Mouse (Mus musculus): ENCODE results near the gene Pgrmc1. TPM values are rescaled to one million over a fixed set of nuclear protein-coding genes. Genes with fewer than 3 reads are reported as not detected.

The Pgrmc1 gene
- polyA plus RNA-seq, 1 experiment from 2014 or later: 562 TPM

- Histone ChIP-seq H3K4me3 (replicated peaks; ENCODE audit: low read length) (peak within 1 kb of the TSS; percentile 66), H3K9ac (replicated peaks; ENCODE audit: low read depth, low read length) (peak within 1 kb of the TSS; percentile 67), H3K9me3 (ENCODE audit: control insufficient read depth, low read length) (no peaks in the 10 kb centered on the region), H3K27ac (ENCODE audit: low read length) (peak within 1 kb of the TSS; percentile 60), H3K4me1 (replicated peaks; ENCODE audit: control insufficient read depth, insufficient read depth, low read length) (peaks cover 3% of the 10 kb centered on the region; the same call in 1 of the 2 replicates), H3K4me2 (ENCODE audit: low read length) (peak within 1 kb of the TSS; percentile 49), H3K36me3 (ENCODE audit: control insufficient read depth, insufficient read depth) (no peaks in the 10 kb centered on the region), H3K27me3 (replicated peaks; ENCODE audit: control insufficient read depth, insufficient read depth, low read length) (no peaks in the 10 kb centered on the region)
- ATAC-seq: peak; percentile 98
- WGBS: 19% methylated on average over 33 of the region's 60 CpGs
Observed at GRCm38 (mm10) chrX:36644657-36645551, 46.9 kb downstream of the Pgrmc1 start, which contains the start of gene Akap17b. TSS of gene Akap17b (minus strand) at chrX:36645395.

Other genes starting within 250 kb of the Pgrmc1 start
- gene Gm6268, start 196.9 kb upstream of the Pgrmc1 start, polyA plus RNA-seq (2015; fragmentation: Nextera tagmentation; extraction: Ambion mirVana): not detected in 2 replicates
- gene Gm14569, start 106.4 kb upstream of the Pgrmc1 start, polyA plus RNA-seq (2015; fragmentation: Nextera tagmentation; extraction: Ambion mirVana): not detected in 2 replicates
- 3.8 TPM in 2 replicates for gene Akap17b, start 47.2 kb downstream of the Pgrmc1 start, polyA plus RNA-seq (2015; fragmentation: Nextera tagmentation; extraction: Ambion mirVana)
- gene Slc25a43, start 145.5 kb downstream of the Pgrmc1 start, polyA plus RNA-seq (2015; fragmentation: Nextera tagmentation; extraction: Ambion mirVana): 0.42 and 0.70 TPM in 2 replicates
- 460 and 461 TPM in 2 replicates for gene Slc25a5, start 197.4 kb downstream of the Pgrmc1 start, polyA plus RNA-seq (2015; fragmentation: Nextera tagmentation; extraction: Ambion mirVana)

Data from forebrain, embryonic 16.5 days (tissue).